Mouse (Mus musculus): ENCODE data around the gene Dcbld1.

DNA sequence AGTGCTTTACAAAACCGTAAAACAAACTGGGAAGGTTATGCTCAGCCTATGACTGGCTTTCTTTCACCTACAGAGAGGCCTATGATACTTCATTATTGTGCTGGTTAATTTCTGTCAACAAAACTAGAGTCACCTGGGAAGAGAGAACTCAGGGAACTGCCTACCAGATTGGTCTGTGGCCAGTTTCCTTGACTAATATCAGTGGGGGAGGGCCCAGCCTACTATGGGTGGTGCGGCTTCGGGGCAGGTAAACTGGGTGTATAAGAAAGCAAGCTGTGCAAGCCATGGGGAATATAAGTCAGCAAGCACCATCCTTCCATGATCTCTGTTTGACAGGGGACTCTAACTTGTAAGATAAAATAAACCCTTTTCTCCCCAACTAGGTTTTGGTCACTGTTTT is 47.2 kb downstream of the Dcbld1 start:
- no peak for TF ChIP-seq CTCF (conservative IDR thresholded peaks at IDR 0.05; ENCODE audit: low read length)
- TF ChIP-seq NANOG (IDR thresholded peaks at IDR 0.05; ENCODE audit: borderline replicate concordance, low read length) = no peak
